Mouse (Mus musculus) limb, embryonic 11.5 days (tissue): ENCODE measurements at regions not wholly inside any gene's neighbourhood (a gene's known extent, or its start where the extent isn't known, plus 50 kb on each side); places are given as distances from the start of the nearest gene placed in this dataset.
A peak's percentile ranks its signal among the peaks of the same experiment; 100 is the strongest.

Experiments used
- ATAC-seq: fragments of 200-750 bp; cut with Nextera tagmentation; 2 replicates; pipeline ENCODE4 v1.8.0; 2017; ENCODE audit warnings: low read depth; ENCODE audit not compliant: insufficient number of reproducible peaks, low FRiP score, low TSS enrichment
- DNase-seq: peaks from one replicate; pipeline ENCODE4 v3.0.0-alpha.2; 2015; ENCODE audit warnings: low spot score
- H3K27ac ChIP-seq: fragments of 300-500 bp; sonication (generic); replicated peaks from 2 replicates; pipeline ENCODE4 v1.5.1; 2014; ENCODE audit warnings: low read depth, mild to moderate bottlenecking, low read length
- H3K27me3 ChIP-seq: fragments of 300-500 bp; sonication (generic); 2 replicates; pipeline ENCODE4 v1.6.1; 2014; ENCODE audit warnings: mild to moderate bottlenecking, low read length, mixed read lengths; ENCODE audit not compliant: control insufficient read depth, insufficient read depth
- H3K36me3 ChIP-seq: fragments of 300-500 bp; sonication (generic); 2 replicates; pipeline ENCODE4 v1.6.1; 2014; ENCODE audit warnings: mild to moderate bottlenecking, low read length, moderate library complexity, mixed read lengths; ENCODE audit not compliant: control insufficient read depth, insufficient read depth
- H3K4me1 ChIP-seq: fragments of 300-500 bp; sonication (generic); 2 replicates; pipeline ENCODE4 v1.6.1; 2014; ENCODE audit warnings: low read length, mixed read lengths; ENCODE audit not compliant: control insufficient read depth, insufficient read depth
- H3K4me2 ChIP-seq: fragments of 300-500 bp; sonication (generic); 2 replicates; pipeline ENCODE4 v1.6.1; 2014; ENCODE audit warnings: low read depth, mild to moderate bottlenecking, moderate library complexity; ENCODE audit not compliant: severe bottlenecking
- H3K4me3 ChIP-seq: fragments of 300-500 bp; sonication (generic); 2 replicates; pipeline ENCODE4 v1.5.1; 2014; ENCODE audit warnings: low read depth, low read length
- H3K9ac ChIP-seq: fragments of 300-500 bp; sonication (generic); 2 replicates; pipeline ENCODE4 v1.6.1; 2014; ENCODE audit warnings: mild to moderate bottlenecking, low read length
- H3K9me3 ChIP-seq: fragments of 300-500 bp; sonication (generic); 2 replicates; pipeline ENCODE4 v1.6.1; 2016; ENCODE audit warnings: low read length; ENCODE audit not compliant: control insufficient read depth
- WGBS: fragments of 180-500 bp; shearing (Covaris S2); extraction: QIAGEN DNeasy Blood & Tissue Kit; methylation state at CpG from one replicate; pipeline ENCODE4 v1.1.7; 2014; 5-methylcytosine and 5-hydroxymethylcytosine counted together

- 80% methylated on average over 9 of the region's 9 CpGs for WGBS
- no peaks in the 10 kb centered on the region for H3K36me3 ChIP-seq
- H3K9me3 ChIP-seq, result no peaks in the 10 kb centered on the region
- H3K4me1 ChIP-seq, result peaks cover 6% of the 10 kb centered on the region
- H3K9ac ChIP-seq, result no peak overlapping the region
- H3K4me2 ChIP-seq, result no peak overlapping the region
- no peak overlapping the region for H3K4me3 ChIP-seq
- no peak overlapping the region for H3K27ac ChIP-seq
- no peaks in the 10 kb centered on the region for H3K27me3 ChIP-seq
- ATAC-seq (no peak), DNase-seq (no peak)
Observed at GRCm38 (mm10) chr11:114203416-114203815, 136.6 kb upstream of the Sdk2 start.

DNA sequence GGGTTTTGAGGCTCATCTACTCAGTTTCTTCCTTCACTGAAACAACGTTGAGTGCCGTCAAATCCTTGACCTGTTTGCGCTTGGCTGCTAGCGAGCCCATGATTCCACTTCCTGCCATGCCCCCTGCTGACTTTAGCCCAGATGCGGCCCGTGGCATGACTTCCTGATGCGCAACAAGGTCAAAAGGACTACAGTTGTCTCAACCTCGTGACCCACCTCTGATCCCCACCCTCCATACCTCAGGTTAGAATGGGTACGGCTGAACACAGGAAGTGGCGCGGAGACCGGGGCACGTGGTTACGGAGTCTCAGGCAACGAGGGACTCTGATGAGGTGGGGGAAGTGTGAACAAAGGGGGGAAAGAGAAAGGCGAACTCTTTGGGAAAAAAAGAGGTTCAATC, 135.6 kb upstream of the Sdk2 start:
- Histone ChIP-seq H3K4me1 (peaks cover 12% of the 10 kb centered on the region), H3K9ac (no peak overlapping the region), H3K4me2 (no peak overlapping the region), H3K36me3 (no peaks in the 10 kb centered on the region), H3K27ac (no peak overlapping the region), H3K4me3 (no peak overlapping the region), H3K27me3 (no peaks in the 10 kb centered on the region), H3K9me3 (no peaks in the 10 kb centered on the region)
- no peak for ATAC-seq
- WGBS, result 79% methylated on average over 16 of the region's 16 CpGs
- DNase-seq, result no peak

DNA sequence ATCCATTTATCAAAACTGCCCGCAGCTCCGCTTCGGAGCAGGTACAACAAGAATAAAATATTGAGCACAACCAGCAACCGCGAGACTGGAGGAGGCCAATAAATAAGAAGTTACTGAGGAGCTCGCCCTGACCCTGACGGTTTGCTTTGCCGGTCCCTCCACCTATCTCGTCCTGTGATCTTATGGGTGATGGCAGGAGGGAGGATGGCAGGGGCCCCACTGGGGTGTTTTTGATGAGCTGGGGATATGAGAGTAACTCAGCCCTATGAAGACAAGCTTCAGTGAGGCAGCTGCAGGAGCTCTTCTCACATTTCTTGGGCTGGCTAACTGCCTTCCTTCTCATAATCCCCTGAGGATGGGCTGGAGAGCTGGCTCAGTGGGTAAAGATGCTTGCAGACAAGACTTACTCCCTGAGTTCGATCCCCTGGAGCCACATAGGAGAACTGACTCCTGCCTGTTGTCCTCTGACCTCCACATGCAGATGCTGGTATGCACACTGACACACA, 132.3 kb upstream of the Sdk2 start:
- 73% methylated on average over 10 of the region's 10 CpGs for WGBS
- Histone ChIP-seq H3K4me2 (no peak overlapping the region), H3K36me3 (no peaks in the 10 kb centered on the region), H3K27me3 (no peaks in the 10 kb centered on the region), H3K27ac (no peak overlapping the region), H3K4me1 (peaks cover 16% of the 10 kb centered on the region), H3K9ac (no peak overlapping the region), H3K9me3 (no peaks in the 10 kb centered on the region), H3K4me3 (no peak overlapping the region)
- DNase-seq (no peak), ATAC-seq (no peak)

DNA sequence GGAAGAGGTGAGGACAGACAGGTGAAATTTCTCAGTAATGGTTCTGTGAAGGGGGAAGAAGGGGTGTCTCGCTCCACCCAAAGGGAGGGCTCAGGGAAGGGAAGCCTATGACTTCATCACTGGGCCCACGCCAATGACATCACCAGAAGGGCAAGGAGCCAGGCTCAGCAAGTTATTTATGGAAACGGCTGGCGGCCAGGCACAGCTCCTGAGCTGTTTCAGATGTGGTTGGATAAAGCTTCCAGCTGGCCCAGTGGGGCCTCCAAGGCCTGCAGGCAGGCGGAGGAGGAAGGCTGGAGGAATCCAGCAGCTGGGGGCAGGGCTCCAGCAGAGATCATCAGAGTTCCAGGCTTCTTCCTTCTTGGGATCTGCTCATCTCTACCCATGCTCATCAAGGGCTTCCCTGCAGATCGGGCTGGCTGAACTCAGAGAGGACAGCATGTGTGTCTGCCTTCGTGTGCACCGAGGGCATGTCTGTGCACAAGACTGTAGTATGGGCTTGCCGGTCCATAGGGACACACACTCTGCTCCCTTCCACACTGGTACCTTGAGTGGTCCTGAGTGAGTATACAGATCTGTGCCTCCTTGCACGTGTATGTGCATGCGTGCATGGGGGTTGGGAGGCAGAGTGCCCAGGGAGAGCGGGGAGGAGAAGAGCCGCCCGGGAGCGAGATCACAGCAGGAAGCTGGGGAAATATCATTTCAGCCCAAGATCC, 131.6 kb upstream of the Sdk2 start:
- Histone ChIP-seq H3K27me3 (no peaks in the 10 kb centered on the region), H3K4me2 (no peak overlapping the region), H3K4me1 (peaks cover 16% of the 10 kb centered on the region), H3K4me3 (no peak overlapping the region), H3K9me3 (no peaks in the 10 kb centered on the region), H3K27ac (no peak overlapping the region), H3K9ac (no peak overlapping the region), H3K36me3 (no peaks in the 10 kb centered on the region)
- peak; percentile 78 for DNase-seq
- ATAC-seq, result peak; percentile 86
- WGBS, result 53% methylated on average over 15 of the region's 15 CpGs

DNA sequence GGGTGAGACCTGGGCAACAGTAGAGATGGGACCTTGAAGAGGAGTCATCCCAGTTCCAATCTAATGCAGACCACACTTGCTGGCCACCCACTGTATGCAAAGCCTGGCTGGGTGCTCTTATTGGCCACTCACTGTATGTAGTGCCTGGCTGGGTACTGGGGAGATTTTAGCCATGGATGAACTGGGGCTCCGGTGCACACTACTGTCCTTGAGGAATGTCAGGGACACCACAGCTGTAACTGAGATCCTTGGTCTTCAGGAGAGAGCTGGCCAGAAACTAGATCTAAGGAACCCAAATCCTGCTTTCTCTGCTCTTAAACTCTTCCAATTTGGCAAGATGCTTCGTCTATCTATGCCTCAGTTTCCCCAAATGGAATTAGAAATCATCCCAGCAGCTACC, 128.4 kb upstream of the Sdk2 start:
- no peak overlapping the region for H3K27ac ChIP-seq
- H3K9ac ChIP-seq, result no peak overlapping the region
- no peak overlapping the region for H3K4me2 ChIP-seq
- 94% methylated on average over 2 of the region's 2 CpGs for WGBS
- no peaks in the 10 kb centered on the region for H3K9me3 ChIP-seq
- no peaks in the 10 kb centered on the region for H3K36me3 ChIP-seq
- no peaks in the 10 kb centered on the region for H3K27me3 ChIP-seq
- DNase-seq, result no peak
- no peak for ATAC-seq
- no peak overlapping the region for H3K4me3 ChIP-seq
- peaks cover 16% of the 10 kb centered on the region for H3K4me1 ChIP-seq

DNA sequence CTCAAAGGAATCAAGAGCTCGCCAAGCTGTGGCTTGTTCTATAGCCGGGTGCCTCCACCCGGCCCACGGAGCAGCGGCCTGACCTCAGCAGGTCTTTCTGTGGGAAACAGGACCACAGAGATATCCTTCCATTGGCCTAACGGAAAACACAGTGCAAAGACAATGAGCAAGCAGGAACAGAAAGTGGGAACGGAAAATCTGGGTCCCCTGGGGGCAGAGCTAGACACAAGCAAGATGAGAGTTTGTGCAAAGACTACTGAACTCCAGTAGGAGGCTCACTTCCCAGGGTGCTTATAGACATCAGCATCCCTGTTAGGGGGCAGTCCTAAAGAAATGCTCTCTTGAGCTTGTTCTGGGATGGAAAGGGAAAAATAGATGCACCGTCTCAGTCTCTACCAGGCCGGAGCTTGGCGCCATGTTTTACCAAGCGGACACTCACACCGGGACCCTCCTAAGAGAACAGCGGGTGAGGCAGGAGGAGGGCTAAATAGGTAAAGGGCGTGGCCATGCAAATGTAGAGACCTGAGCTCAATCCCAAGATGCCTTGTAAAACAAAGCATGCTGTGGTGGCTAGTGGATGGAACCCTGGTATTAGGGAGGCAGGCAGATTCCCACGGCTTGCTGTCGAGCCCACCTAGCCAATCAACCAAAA, 127.3 kb upstream of the Sdk2 start:
- DNase-seq (no peak), ATAC-seq (no peak)
- Histone ChIP-seq H3K27me3 (no peaks in the 10 kb centered on the region), H3K36me3 (no peaks in the 10 kb centered on the region), H3K4me2 (no peak overlapping the region), H3K4me1 (peaks cover 16% of the 10 kb centered on the region), H3K27ac (no peak overlapping the region), H3K9me3 (no peaks in the 10 kb centered on the region), H3K4me3 (no peak overlapping the region), H3K9ac (no peak overlapping the region)
- 43% methylated on average over 16 of the region's 16 CpGs for WGBS

DNA sequence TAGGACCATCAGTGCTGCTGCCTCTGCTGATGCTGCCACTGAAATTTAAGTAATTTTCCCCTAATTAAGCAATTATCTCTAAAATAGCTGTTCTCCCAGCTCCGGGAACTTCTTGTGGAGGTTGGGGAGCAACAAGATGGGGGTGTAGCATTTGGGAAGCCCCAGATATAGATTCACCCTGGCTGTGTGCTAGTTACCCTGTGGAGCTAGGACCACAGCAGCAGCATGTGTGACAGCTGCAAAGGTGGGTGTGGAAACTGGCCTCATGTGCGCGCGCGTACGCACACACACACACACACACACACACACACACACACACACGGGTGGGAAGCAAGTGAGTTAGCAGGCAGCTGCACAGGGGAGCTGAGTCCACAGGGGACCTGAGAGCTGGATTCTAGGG, 126.2 kb upstream of the Sdk2 start:
- peaks cover 6% of the 10 kb centered on the region for H3K4me1 ChIP-seq

GRCm38 (mm10) chr11:114191661-114192060, 124.8 kb upstream of the Sdk2 start:
- Histone ChIP-seq H3K9me3 (no peaks in the 10 kb centered on the region), H3K27ac (no peak overlapping the region), H3K27me3 (no peaks in the 10 kb centered on the region), H3K9ac (no peak overlapping the region), H3K4me1 (peaks cover 4% of the 10 kb centered on the region), H3K36me3 (no peaks in the 10 kb centered on the region), H3K4me3 (no peak overlapping the region), H3K4me2 (no peak overlapping the region)
- WGBS, result 56% methylated on average over 5 of the region's 5 CpGs
- ATAC-seq (no peak), DNase-seq (no peak)

More for the DNA sequence above, 126.2 kb upstream of the Sdk2 start:
- H3K4me3 ChIP-seq, result no peak overlapping the region
- DNase-seq, result no peak
- WGBS, result 82% methylated on average over 7 of the region's 7 CpGs
- no peaks in the 10 kb centered on the region for H3K36me3 ChIP-seq
- no peaks in the 10 kb centered on the region for H3K9me3 ChIP-seq
- H3K4me2 ChIP-seq, result no peak overlapping the region
- no peak overlapping the region for H3K27ac ChIP-seq
- H3K9ac ChIP-seq, result no peak overlapping the region
- ATAC-seq, result no peak
- H3K27me3 ChIP-seq, result no peaks in the 10 kb centered on the region
